Comparison of ENCODE assay signal across 7 mouse cellular contexts in the genomic region with DNA sequence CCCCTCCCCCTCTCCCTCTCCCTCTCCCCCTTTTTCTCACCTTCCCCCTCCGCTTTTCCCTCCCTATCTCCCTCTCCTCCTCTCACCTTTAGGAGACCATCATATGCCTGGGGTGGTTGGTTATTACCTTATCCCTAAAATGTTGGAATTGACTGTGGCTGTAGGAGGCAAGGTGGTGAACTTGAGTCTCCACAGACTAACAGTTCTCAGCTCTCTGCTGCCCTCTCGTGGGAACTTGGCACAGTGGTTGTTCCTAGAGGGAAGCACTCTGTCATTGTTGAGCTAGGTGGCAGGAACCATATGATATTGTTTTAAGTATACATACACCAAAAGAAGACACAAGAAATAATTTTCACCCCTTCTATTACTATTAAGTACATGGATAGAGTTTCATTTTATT.
A peak's percentile ranks its signal among the peaks of the same experiment; 100 is the strongest.
DNase-seq lines count a peak whose midpoint lies in the region; ATAC-seq lines count a peak whose summit lies in the region.

No protein-coding gene starts in this region.

- H3K9me3 ChIP-seq in forebrain, embryonic 10.5 days = no peaks in the 10 kb centered on the region
- H3K9me3 ChIP-seq in hindbrain, embryonic 11.5 days (ENCODE audit: control insufficient read depth, low read length) = no peaks in the 10 kb centered on the region

- no peak overlapping the region for H3K9ac ChIP-seq in hindbrain, embryonic 11.5 days (ENCODE audit: low read depth, low read length)

- DNase-seq in NIH3T3 (ENCODE audit: low read depth) = peak; percentile 77
- peak; percentile 87 for DNase-seq in brain, adult 2 months (ENCODE audit: low read depth, low spot score)
- DNase-seq in forebrain, embryonic 10.5 days (ENCODE audit: extremely low spot score, low spot score) = peak; percentile 72
- peak; percentile 89 for DNase-seq in hindbrain, embryonic 11.5 days (ENCODE audit: low spot score)
- DNase-seq in layer of hippocampus, postnatal 25 days (ENCODE audit: extremely low spot score in 1 of 2, low spot score in 1 of 2) = peak; percentile 68 to 93
- peak; percentile 59 to 73 for DNase-seq in lung, postnatal 4 days
- DNase-seq in skeletal muscle tissue, adult 2 months (ENCODE audit: low read depth, low spot score) = peak; percentile 2

- no peaks in the 10 kb centered on the region for H3K27me3 ChIP-seq in forebrain, embryonic 10.5 days (ENCODE audit: poor library complexity, severe bottlenecking)
- H3K27me3 ChIP-seq in hindbrain, embryonic 11.5 days (ENCODE audit: control insufficient read depth, insufficient read depth, low read length) = no peaks in the 10 kb centered on the region

- H3K27ac ChIP-seq in forebrain, embryonic 10.5 days = no peak overlapping the region
- no peak overlapping the region for H3K27ac ChIP-seq in hindbrain, embryonic 11.5 days (ENCODE audit: low read depth, low read length)

- H3K4me1 ChIP-seq in forebrain, embryonic 10.5 days = no peaks in the 10 kb centered on the region
- no peaks in the 10 kb centered on the region for H3K4me1 ChIP-seq in hindbrain, embryonic 11.5 days (replicated peaks; ENCODE audit: control insufficient read depth, insufficient read depth, low read length)

- WGBS in forebrain, embryonic 10.5 days = 20% methylated on average over 2 of the region's 2 CpGs
- WGBS in hindbrain, embryonic 11.5 days = 13% methylated on average over 2 of the region's 2 CpGs

- H3K36me3 ChIP-seq in forebrain, embryonic 10.5 days (replicated peaks) = no peaks in the 10 kb centered on the region
- H3K36me3 ChIP-seq in hindbrain, embryonic 11.5 days (ENCODE audit: control insufficient read depth, insufficient read depth, low read length) = no peaks in the 10 kb centered on the region

- H3K4me2 ChIP-seq in hindbrain, embryonic 11.5 days (replicated peaks; ENCODE audit: low read depth, low read length) = no peak overlapping the region

- no peak overlapping the region for H3K4me3 ChIP-seq in forebrain, embryonic 10.5 days
- no peak overlapping the region for H3K4me3 ChIP-seq in hindbrain, embryonic 11.5 days (ENCODE audit: low read depth, low read length)

- peak; percentile 79 for ATAC-seq in hindbrain, embryonic 11.5 days (ENCODE audit: low FRiP score)

Comparison
In these comparisons a context has a peak if more than half of its experiments do, and no peak if none do; other contexts are left out.
1. DNase-seq: peak in every context shown above with its lines; median percentile 89 in hindbrain, embryonic 11.5 days; 87 in brain, adult 2 months; 80 in layer of hippocampus, postnatal 25 days; 77 in NIH3T3; 72 in forebrain, embryonic 10.5 days; 66 in lung, postnatal 4 days; 2 in skeletal muscle tissue, adult 2 months.